Mouse (Mus musculus): ENCODE measurements around the gene Polr2e. TPM values are rescaled to one million over a fixed set of nuclear protein-coding genes. Genes with fewer than 3 reads are reported as not detected.

Gene Polr2e
- 73.4 to 86.2 TPM (median 75.9 TPM) in 4 replicates for total RNA-seq (2023; ENCODE audit: inconsistent age)

GRCm38 (mm10) chr10:80039559-80039979 is at the start of gene Polr2e:
Polr2e (minus strand) TSS chr10:80039795.

DNA sequence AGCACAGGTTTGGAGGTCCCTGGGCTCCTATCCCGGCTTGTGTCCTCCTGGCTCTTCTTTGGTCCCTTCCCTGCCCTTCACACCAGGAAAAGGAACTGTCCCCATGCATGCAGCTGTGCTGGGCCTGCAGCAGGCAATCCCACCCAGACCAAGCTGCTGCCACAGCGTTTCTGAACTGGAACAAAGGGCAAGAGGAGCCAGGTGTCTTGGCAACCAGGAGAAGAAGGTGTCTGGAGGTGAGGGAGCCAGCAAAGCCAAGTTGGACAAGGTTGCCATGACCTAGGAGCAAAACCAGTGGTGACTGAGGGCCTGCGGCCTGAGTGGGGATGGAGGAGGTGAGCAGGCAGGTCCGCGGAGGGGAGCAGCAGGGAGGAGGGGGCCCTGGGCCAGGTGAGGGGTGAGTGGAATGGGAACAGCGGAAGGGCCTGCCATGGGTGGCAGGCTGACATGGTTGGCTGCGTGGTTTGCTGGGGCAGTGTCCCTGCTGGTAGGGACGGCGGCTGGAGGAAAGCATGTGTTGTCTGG is 7.5 kb upstream of the Polr2e start, which contains the start of gene Gpx4:
Gene Gpx4, plus strand, starts transcription at position 126 of the 525 bp plus-strand sequence.

GRCm38 (mm10) chr10:80016511-80016910 is 23.1 kb downstream of the Polr2e start, which contains the start of gene Arhgap45:
Arhgap45 (plus strand) TSS chr10:80016653.

GRCm38 (mm10) chr10:79996272-79997033 is 43.1 kb downstream of the Polr2e start, which contains the start of gene Abca7:
Abca7 (plus strand) TSS chr10:79996494.

DNA sequence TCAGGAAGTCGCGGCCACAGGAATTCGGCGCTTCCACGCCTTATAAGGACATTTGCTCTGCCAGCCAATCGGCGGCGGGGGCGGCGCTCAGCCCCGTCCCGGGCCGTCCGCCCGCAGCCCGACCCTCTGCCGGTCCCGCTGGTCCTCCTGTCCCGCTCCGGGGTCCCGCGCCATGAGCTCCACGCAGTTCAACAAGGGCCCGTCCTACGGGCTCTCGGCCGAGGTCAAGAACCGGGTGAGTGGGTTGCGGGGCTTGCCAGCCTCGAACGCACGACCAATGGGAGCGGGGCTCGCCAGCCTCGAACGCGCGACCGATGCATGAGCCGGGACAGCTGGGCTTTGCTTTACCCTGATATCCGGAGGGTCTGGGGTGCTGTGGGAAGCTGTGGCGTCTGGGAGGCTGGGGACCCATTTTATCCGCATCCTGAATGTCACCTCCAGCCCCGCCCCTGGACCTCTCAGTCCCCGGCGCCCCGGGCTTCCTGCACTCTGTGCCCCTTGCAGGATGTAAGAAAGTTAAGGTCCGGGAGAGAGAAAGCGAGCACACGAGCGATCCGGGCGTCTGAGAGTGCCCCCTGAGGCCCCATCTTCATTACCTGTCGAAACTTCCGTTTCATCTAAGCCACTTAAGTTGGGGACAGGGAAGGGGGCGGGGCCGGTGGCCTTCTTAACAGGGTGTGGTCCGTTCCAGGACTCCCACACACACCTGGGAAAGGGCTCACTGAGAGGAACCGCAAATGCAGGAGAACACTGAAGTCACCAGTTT is 50.9 kb downstream of the Polr2e start, which contains the start of gene Cnn2:
Gene Cnn2, plus strand, starts transcription at position 79 of the 766 bp plus-strand sequence.

Other genes with a start within 250 kb of the Polr2e start
- not detected in 4 replicates for gene Prss57, start 248.8 kb downstream of the Polr2e start, total RNA-seq (2023; ENCODE audit: inconsistent age)
- gene Palm, start 246.2 kb downstream of the Polr2e start, total RNA-seq (2023; ENCODE audit: inconsistent age), result 5.9 to 8.0 TPM (median 6.7 TPM) in 4 replicates
- gene Misp, start 218.8 kb downstream of the Polr2e start, total RNA-seq (2023; ENCODE audit: inconsistent age), result not detected in 4 replicates
- 430 to 480 TPM (median 445 TPM) in 4 replicates for gene Ptbp1, start 185.4 kb downstream of the Polr2e start, total RNA-seq (2023; ENCODE audit: inconsistent age)
- not detected in 4 replicates for gene Prtn3, start 165.3 kb downstream of the Polr2e start, total RNA-seq (2023; ENCODE audit: inconsistent age)
- 0.27 to 1.1 TPM (median 0.75 TPM) in 4 replicates for gene Plppr3, start 165.2 kb downstream of the Polr2e start, total RNA-seq (2023; ENCODE audit: inconsistent age)
- gene Elane, start 153.5 kb downstream of the Polr2e start, total RNA-seq (2023; ENCODE audit: inconsistent age), result not detected in 4 replicates
- not detected in 4 replicates for gene Cfd, start 148.9 kb downstream of the Polr2e start, total RNA-seq (2023; ENCODE audit: inconsistent age)
- gene Med16, start 130.9 kb downstream of the Polr2e start, total RNA-seq (2023; ENCODE audit: inconsistent age), result 76.7 to 86.8 TPM (median 80.6 TPM) in 4 replicates
- not detected in 4 replicates for gene Gm26602, start 128.9 kb downstream of the Polr2e start, total RNA-seq (2023; ENCODE audit: inconsistent age)
- gene Kiss1r, start 122.8 kb downstream of the Polr2e start, total RNA-seq (2023; ENCODE audit: inconsistent age), result 0.16 to 0.90 TPM (median 0.41 TPM) in 4 replicates
- gene R3hdm4, start 118.6 kb downstream of the Polr2e start, total RNA-seq (2023; ENCODE audit: inconsistent age), result 97.6 to 112 TPM (median 107 TPM) in 4 replicates
- gene Arid3a, start 112.8 kb downstream of the Polr2e start, total RNA-seq (2023; ENCODE audit: inconsistent age), result 33.9 to 40.6 TPM (median 35.9 TPM) in 4 replicates
- gene Wdr18, start 79.6 kb downstream of the Polr2e start, total RNA-seq (2023; ENCODE audit: inconsistent age), result 40.2 to 51.6 TPM (median 44.7 TPM) in 4 replicates
- 0.21 TPM in 1 of 4 replicates, not detected in the others for gene Grin3b, start 69.1 kb downstream of the Polr2e start, total RNA-seq (2023; ENCODE audit: inconsistent age)
- gene Tmem259, start 55.5 kb downstream of the Polr2e start, total RNA-seq (2023; ENCODE audit: inconsistent age), result 157 to 164 TPM (median 160 TPM) in 4 replicates
- 325 to 361 TPM (median 340 TPM) in 4 replicates for gene Cnn2, start 51.2 kb downstream of the Polr2e start, total RNA-seq (2023; ENCODE audit: inconsistent age)
- 53.9 to 56.0 TPM (median 54.6 TPM) in 4 replicates for gene Abca7, start 43.3 kb downstream of the Polr2e start, total RNA-seq (2023; ENCODE audit: inconsistent age)
- 493 to 520 TPM (median 510 TPM) in 4 replicates for gene Arhgap45, start 23.1 kb downstream of the Polr2e start, total RNA-seq (2023; ENCODE audit: inconsistent age)
- gene Gpx4, start 7.4 kb upstream of the Polr2e start, total RNA-seq (2023; ENCODE audit: inconsistent age), result 124 to 132 TPM (median 128 TPM) in 4 replicates
- 109 to 122 TPM (median 117 TPM) in 4 replicates for gene Sbno2, start 65.8 kb upstream of the Polr2e start, total RNA-seq (2023; ENCODE audit: inconsistent age)
- 173 to 183 TPM (median 178 TPM) in 4 replicates for gene Stk11, start 76.0 kb upstream of the Polr2e start, total RNA-seq (2023; ENCODE audit: inconsistent age)
- gene Atp5d, start 98.8 kb upstream of the Polr2e start, total RNA-seq (2023; ENCODE audit: inconsistent age), result 164 to 190 TPM (median 176 TPM) in 4 replicates
- 5.9 to 9.3 TPM (median 6.8 TPM) in 4 replicates for gene Cbarp, start 101.0 kb upstream of the Polr2e start, total RNA-seq (2023; ENCODE audit: inconsistent age)
- gene Midn, start 108.5 kb upstream of the Polr2e start, total RNA-seq (2023; ENCODE audit: inconsistent age), result 143 to 168 TPM (median 155 TPM) in 4 replicates
- 183 to 228 TPM (median 208 TPM) in 4 replicates for gene Cirbp, start 126.2 kb upstream of the Polr2e start, total RNA-seq (2023; ENCODE audit: inconsistent age)
- gene 1600002K03Rik, start 133.1 kb upstream of the Polr2e start, total RNA-seq (2023; ENCODE audit: inconsistent age), result 10.6 to 16.3 TPM (median 15.1 TPM) in 4 replicates
- gene Efna2, start 139.7 kb upstream of the Polr2e start, total RNA-seq (2023; ENCODE audit: inconsistent age), result 0.24 to 0.51 TPM in 2 of 4 replicates, not detected in the others
- gene Mum1, start 186.6 kb upstream of the Polr2e start, total RNA-seq (2023; ENCODE audit: inconsistent age), result 54.4 to 64.3 TPM (median 58.3 TPM) in 4 replicates
- gene Ndufs7, start 209.3 kb upstream of the Polr2e start, total RNA-seq (2023; ENCODE audit: inconsistent age), result 92.8 to 97.3 TPM (median 95.1 TPM) in 4 replicates
- gene Gamt, start 221.2 kb upstream of the Polr2e start, total RNA-seq (2023; ENCODE audit: inconsistent age), result 1.1 to 3.1 TPM (median 1.8 TPM) in 4 replicates
- gene Dazap1, start 221.7 kb upstream of the Polr2e start, total RNA-seq (2023; ENCODE audit: inconsistent age), result 136 to 154 TPM (median 146 TPM) in 4 replicates

Measured in B cell, adult (primary cell).